Mouse (Mus musculus) stomach, embryonic 16.5 days (tissue): Measurements from ENCODE around the gene Tigar. TPM values are rescaled to one million over a fixed set of nuclear protein-coding genes. Genes with fewer than 3 reads are reported as not detected.
A peak's percentile ranks its signal among the peaks of the same experiment; 100 is the strongest.

Source experiments
- ATAC-seq: fragments of 200-750 bp; cut with Nextera tagmentation; 2 replicates; pipeline ENCODE4 v1.8.0; 2017; ENCODE audit warnings: moderate number of reproducible peaks, moderate TSS enrichment; ENCODE audit not compliant: insufficient read depth, low FRiP score
- H3K27ac ChIP-seq: fragments of 300-500 bp; sonication (generic); 2 replicates; pipeline ENCODE4 v1.5.1; 2014; ENCODE audit warnings: low read length
- H3K27me3 ChIP-seq: fragments of 300-500 bp; sonication (generic); 2 replicates; pipeline ENCODE4 v1.6.1; 2014; ENCODE audit warnings: low read length, control low read depth, mixed read lengths; ENCODE audit not compliant: control insufficient read depth, insufficient read depth
- H3K36me3 ChIP-seq: fragments of 300-500 bp; sonication (generic); 2 replicates; pipeline ENCODE4 v1.6.1; 2014; ENCODE audit warnings: low read length; ENCODE audit not compliant: control insufficient read depth, insufficient read depth
- H3K4me1 ChIP-seq: fragments of 300-500 bp; sonication (generic); 2 replicates; pipeline ENCODE4 v1.6.1; 2014; ENCODE audit warnings: low read length, control low read depth, mixed read lengths; ENCODE audit not compliant: control insufficient read depth, insufficient read depth
- H3K4me2 ChIP-seq: fragments of 300-500 bp; sonication (generic); 2 replicates; pipeline ENCODE4 v1.6.1; 2014; ENCODE audit warnings: low read depth, low read length, mixed read lengths
- H3K4me3 ChIP-seq: fragments of 300-500 bp; sonication (generic); replicated peaks from 2 replicates; pipeline ENCODE4 v1.5.1; 2014; ENCODE audit warnings: mild to moderate bottlenecking, low read length
- H3K9ac ChIP-seq: fragments of 300-500 bp; sonication (generic); 2 replicates; pipeline ENCODE4 v1.6.1; 2014; ENCODE audit warnings: low read length
- H3K9me3 ChIP-seq: fragments of 300-500 bp; sonication (generic); replicated peaks from 2 replicates; pipeline ENCODE4 v1.6.1; 2016; ENCODE audit warnings: low read length, control low read depth; ENCODE audit not compliant: control insufficient read depth
- WGBS: fragments of 180-500 bp; shearing (Covaris S2); extraction: QIAGEN DNeasy Blood & Tissue Kit; methylation state at CpG from one replicate; pipeline ENCODE4 v1.1.7; 2014; 5-methylcytosine and 5-hydroxymethylcytosine counted together
- polyA plus RNA-seq: library from polyadenylated mRNA; unstranded; fragments of >200 nt; fragmentation: Nextera tagmentation; extraction: Ambion mirVana; gene quantifications from 2 replicates; pipeline ENCODE4 v1.2.1, GENCODE M21; 2015

Tigar gene
- polyA plus RNA-seq, 1 experiment from 2014 or later, result 4.6 TPM

- peak overlapping the region; percentile 9; the same call in 1 of the 2 replicates for H3K9ac ChIP-seq
- no peaks in the 10 kb centered on the region for H3K27me3 ChIP-seq
Observed at GRCm38 (mm10) chr6:127064815-127065214, 44.5 kb downstream of the Tigar start.

GRCm38 (mm10) chr6:127063915-127064314 lies 45.4 kb downstream of the Tigar start:
- Histone ChIP-seq H3K9ac (no peak overlapping the region), H3K4me2 (no peak overlapping the region), H3K4me3 (no peak overlapping the region), H3K4me1 (no peaks in the 10 kb centered on the region), H3K36me3 (no peaks in the 10 kb centered on the region), H3K27me3 (no peaks in the 10 kb centered on the region), H3K9me3 (no peaks in the 10 kb centered on the region), H3K27ac (no peak overlapping the region)
- no peak for ATAC-seq
- WGBS, result 70% methylated on average over 3 of the region's 3 CpGs

More at GRCm38 (mm10) chr6:127064815-127065214, 44.5 kb downstream of the Tigar start:
- WGBS, result 5% methylated on average over 14 of the region's 14 CpGs
- no peak overlapping the region for H3K27ac ChIP-seq
- H3K4me3 ChIP-seq, result no peak overlapping the region
- no peaks in the 10 kb centered on the region for H3K4me1 ChIP-seq
- 0 out of 2 replicates have a peak overlapping the region, but pooled peaks have one; percentile 5 for H3K4me2 ChIP-seq
- ATAC-seq, result no peak; the same call in 1 of the 2 replicates
- no peaks in the 10 kb centered on the region for H3K36me3 ChIP-seq
- H3K9me3 ChIP-seq, result no peaks in the 10 kb centered on the region

GRCm38 (mm10) chr6:127059975-127060374 lies 49.4 kb downstream of the Tigar start:
- H3K4me3 ChIP-seq, result no peak overlapping the region
- no peak overlapping the region for H3K9ac ChIP-seq
- no peaks in the 10 kb centered on the region for H3K4me1 ChIP-seq
- WGBS, result 75% methylated on average over 4 of the region's 4 CpGs
- no peak overlapping the region for H3K27ac ChIP-seq
- ATAC-seq, result no peak
- no peaks in the 10 kb centered on the region for H3K9me3 ChIP-seq
- H3K4me2 ChIP-seq, result no peak overlapping the region
- no peaks in the 10 kb centered on the region for H3K36me3 ChIP-seq
- H3K27me3 ChIP-seq, result no peaks in the 10 kb centered on the region

GRCm38 (mm10) chr6:127056990-127057588 lies 52.3 kb downstream of the Tigar start:
- H3K27ac ChIP-seq, result no peak overlapping the region

GRCm38 (mm10) chr6:127050847-127051246 lies 58.5 kb downstream of the Tigar start:
- Histone ChIP-seq H3K9ac (no peak overlapping the region), H3K9me3 (no peaks in the 10 kb centered on the region), H3K36me3 (no peaks in the 10 kb centered on the region), H3K27me3 (no peaks in the 10 kb centered on the region), H3K27ac (no peak overlapping the region), H3K4me2 (no peak overlapping the region), H3K4me3 (no peak overlapping the region), H3K4me1 (no peaks in the 10 kb centered on the region)
- ATAC-seq, result no peak
- 69% methylated on average over 4 of the region's 4 CpGs for WGBS

More at GRCm38 (mm10) chr6:127056990-127057588, 52.3 kb downstream of the Tigar start:
- Histone ChIP-seq H3K4me2 (no peak overlapping the region), H3K4me3 (no peak overlapping the region), H3K4me1 (no peaks in the 10 kb centered on the region), H3K36me3 (no peaks in the 10 kb centered on the region), H3K27me3 (no peaks in the 10 kb centered on the region), H3K9me3 (no peaks in the 10 kb centered on the region), H3K9ac (no peak overlapping the region)
- WGBS, result 37% methylated on average over 12 of the region's 12 CpGs
- no peak for ATAC-seq

GRCm38 (mm10) chr6:127044909-127045308 lies 64.4 kb downstream of the Tigar start:
- no peaks in the 10 kb centered on the region for H3K9me3 ChIP-seq
- no peaks in the 10 kb centered on the region for H3K4me1 ChIP-seq
- H3K4me3 ChIP-seq, result no peak overlapping the region
- H3K27ac ChIP-seq, result no peak overlapping the region
- H3K36me3 ChIP-seq, result no peaks in the 10 kb centered on the region
- no peaks in the 10 kb centered on the region for H3K27me3 ChIP-seq
- ATAC-seq, result peak; percentile 69; the same call in 1 of the 2 replicates
- H3K4me2 ChIP-seq, result no peak overlapping the region
- H3K9ac ChIP-seq, result no peak overlapping the region
- 35% methylated on average over 6 of the region's 6 CpGs for WGBS

Other genes with a start within 250 kb of the Tigar start
- gene Dyrk4, start 187.7 kb downstream of the Tigar start, polyA plus RNA-seq, result 0.22 TPM in 1 of 2 replicates, not detected in the other
- 42.5 and 50.0 TPM in 2 replicates for gene Rad51ap1, start 170.0 kb downstream of the Tigar start, polyA plus RNA-seq
- gene D6Wsu163e, start 169.6 kb downstream of the Tigar start, polyA plus RNA-seq, result 16.9 and 17.0 TPM in 2 replicates
- gene Fgf6, start 94.0 kb downstream of the Tigar start, polyA plus RNA-seq, result 0.22 TPM in 1 of 2 replicates, not detected in the other
- gene Fgf23, start 36.7 kb downstream of the Tigar start, polyA plus RNA-seq, result not detected in 2 replicates
- 932 and 1,032 TPM in 2 replicates for gene Ccnd2, start 42.6 kb upstream of the Tigar start, polyA plus RNA-seq